Mouse (Mus musculus) forebrain, postnatal 0 days (tissue): Measurements from ENCODE around the gene Cfap73. TPM values are rescaled to one million over a fixed set of nuclear protein-coding genes. Genes with fewer than 3 reads are reported as not detected.

ENCODE experiments used
- ATAC-seq: fragments of 200-750 bp; cut with Nextera tagmentation; 2 replicates; pipeline ENCODE4 v1.8.0; 2017; ENCODE audit warnings: mild to moderate bottlenecking, moderate library complexity
- DNase-seq: peaks from one replicate; pipeline ENCODE4 v3.0.0-alpha.2; 2015
- H3K27ac ChIP-seq: fragments of 300-500 bp; sonication (generic); 2 replicates; pipeline ENCODE4 v1.5.1; 2014; ENCODE audit warnings: low read depth, mild to moderate bottlenecking, antibody characterized with exemption, low read length, moderate library complexity, mixed read lengths
- H3K27me3 ChIP-seq: fragments of 300-500 bp; sonication (generic); 2 replicates; pipeline ENCODE4 v1.6.1; 2014; ENCODE audit warnings: mild to moderate bottlenecking, low read length, mixed read lengths; ENCODE audit not compliant: insufficient read depth
- H3K36me3 ChIP-seq: fragments of 300-500 bp; sonication (generic); 2 replicates; pipeline ENCODE4 v1.6.1; 2014; ENCODE audit warnings: mild to moderate bottlenecking, moderate library complexity; ENCODE audit not compliant: insufficient read depth
- H3K4me1 ChIP-seq: fragments of 300-500 bp; sonication (generic); 2 replicates; pipeline ENCODE4 v1.6.1; 2014; ENCODE audit warnings: antibody characterized with exemption; ENCODE audit not compliant: insufficient read depth
- H3K4me2 ChIP-seq: fragments of 300-500 bp; sonication (generic); 2 replicates; pipeline ENCODE4 v1.6.1; 2014; ENCODE audit warnings: low read depth, mild to moderate bottlenecking, moderate library complexity
- H3K4me3 ChIP-seq: fragments of 300-500 bp; sonication (generic); 2 replicates; pipeline ENCODE4 v1.5.1; 2014; ENCODE audit warnings: low read depth, low read length, mixed read lengths
- H3K9ac ChIP-seq: fragments of 300-500 bp; sonication (generic); 2 replicates; pipeline ENCODE4 v1.6.1; 2014; ENCODE audit warnings: mild to moderate bottlenecking
- H3K9me3 ChIP-seq: fragments of 300-500 bp; sonication (generic); 2 replicates; pipeline ENCODE4 v1.6.1; 2016; ENCODE audit warnings: low read length
- CTCF ChIP-seq: sonication (generic); IDR thresholded peaks from 2 replicates; pipeline ENCODE4 v1.5.1; 2016; ENCODE audit warnings: antibody characterized with exemption, control low read depth, low read depth
- WGBS: fragments of 180-500 bp; shearing (Covaris S2); extraction: QIAGEN DNeasy Blood & Tissue Kit; methylation state at CpG from one replicate; pipeline ENCODE4 v1.1.7; 2014; 5-methylcytosine and 5-hydroxymethylcytosine counted together
- polyA plus RNA-seq: library from polyadenylated mRNA; unstranded; fragments of >200 nt; fragmentation: Nextera tagmentation; extraction: Ambion mirVana; gene quantifications from 2 replicates; pipeline ENCODE4 v1.2.1, GENCODE M21; 2015
- total RNA-seq: library from RNA; depleted of rRNA; stranded (reverse); fragments of >200 nt; gene quantifications from 2 replicates; pipeline ENCODE4 v1.2.3, GENCODE M21; 2014; rRNA removed

The Cfap73 gene
- total RNA-seq (1.9 and 2.1 TPM in 2 replicates), polyA plus RNA-seq (0.68 and 1.2 TPM in 2 replicates)

GRCm38 (mm10) chr5:120634131-120634530, at the start of gene Cfap73:
Gene Cfap73 (minus strand): TSS chr5:120634235.
- Histone ChIP-seq H3K27me3 (no peaks in the 10 kb centered on the region), H3K9ac (no peak within 1 kb of the TSS), H3K9me3 (no peaks in the 10 kb centered on the region), H3K36me3 (no peaks in the 10 kb centered on the region), H3K4me1 (no peaks in the 10 kb centered on the region), H3K4me2 (no peak within 1 kb of the TSS), H3K27ac (no peak within 1 kb of the TSS), H3K4me3 (no peak within 1 kb of the TSS)
- WGBS = 60% methylated on average over 9 of the region's 9 CpGs
- no peak for DNase-seq
- no peak for TF ChIP-seq CTCF
- ATAC-seq = no peak

DNA sequence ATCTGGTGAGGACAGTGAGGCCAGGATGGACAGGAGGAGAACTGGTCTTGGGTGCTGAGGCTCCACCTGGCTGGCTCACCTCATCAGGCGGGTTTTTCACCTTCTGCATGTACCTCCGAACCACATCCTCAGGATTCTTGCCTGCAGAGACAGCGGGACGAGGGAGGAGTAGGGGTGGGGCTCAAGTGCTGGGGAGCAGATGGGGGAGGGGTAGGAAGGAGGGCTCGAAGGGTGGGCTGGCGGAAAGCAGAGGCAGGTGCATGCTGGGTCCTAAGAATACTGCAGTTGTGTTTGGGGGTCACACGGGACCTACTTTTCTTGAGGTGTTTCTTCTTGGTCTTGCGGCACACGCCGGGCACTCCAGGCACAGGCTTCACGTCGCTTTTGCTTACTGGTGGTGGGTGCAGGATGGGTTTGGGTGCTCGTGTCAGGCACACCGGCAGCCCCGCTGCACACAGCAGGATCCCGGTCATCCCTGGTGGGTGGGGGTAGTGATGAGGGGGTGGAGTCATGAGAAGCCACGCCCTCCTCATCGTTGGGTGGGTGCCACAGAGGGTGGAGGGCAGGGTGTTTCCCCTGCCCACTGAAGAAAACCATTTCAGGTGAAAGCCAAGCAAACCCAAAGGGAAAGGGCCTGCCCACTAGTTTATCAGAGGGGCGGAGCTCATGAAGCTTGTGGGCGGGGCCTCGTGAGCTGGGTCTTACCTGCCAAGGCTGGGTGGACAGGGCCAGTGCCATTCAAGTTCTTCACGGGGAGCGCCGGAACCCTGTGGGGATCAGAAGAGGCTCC, 49.1 kb upstream of the Cfap73 start:
- no peak for DNase-seq
- 15% methylated on average over 24 of the region's 24 CpGs for WGBS

GRCm38 (mm10) chr5:120680918-120681317, 46.9 kb upstream of the Cfap73 start:
- H3K27me3 ChIP-seq = no peaks in the 10 kb centered on the region
- TF ChIP-seq CTCF = no peak
- H3K27ac ChIP-seq = peak overlapping the region; percentile 86
- no peak overlapping the region for H3K4me2 ChIP-seq
- no peak overlapping the region for H3K9ac ChIP-seq
- ATAC-seq (no peak), DNase-seq (peak; percentile 56)
- H3K4me1 ChIP-seq = peaks cover 16% of the 10 kb centered on the region
- H3K4me3 ChIP-seq = no peak overlapping the region
- peaks cover 45% of the 10 kb centered on the region for H3K36me3 ChIP-seq
- no peaks in the 10 kb centered on the region for H3K9me3 ChIP-seq
- 76% methylated on average over 18 of the region's 18 CpGs for WGBS

More for the DNA sequence above, 49.1 kb upstream of the Cfap73 start:
- Histone ChIP-seq H3K9me3 (no peaks in the 10 kb centered on the region), H3K36me3 (peaks cover 65% of the 10 kb centered on the region), H3K27ac (no peak overlapping the region), H3K9ac (no peak overlapping the region), H3K4me1 (peaks cover 16% of the 10 kb centered on the region), H3K4me3 (no peak overlapping the region), H3K27me3 (no peaks in the 10 kb centered on the region), H3K4me2 (no peak overlapping the region)
- ATAC-seq = no peak
- TF ChIP-seq CTCF = no peak

DNA sequence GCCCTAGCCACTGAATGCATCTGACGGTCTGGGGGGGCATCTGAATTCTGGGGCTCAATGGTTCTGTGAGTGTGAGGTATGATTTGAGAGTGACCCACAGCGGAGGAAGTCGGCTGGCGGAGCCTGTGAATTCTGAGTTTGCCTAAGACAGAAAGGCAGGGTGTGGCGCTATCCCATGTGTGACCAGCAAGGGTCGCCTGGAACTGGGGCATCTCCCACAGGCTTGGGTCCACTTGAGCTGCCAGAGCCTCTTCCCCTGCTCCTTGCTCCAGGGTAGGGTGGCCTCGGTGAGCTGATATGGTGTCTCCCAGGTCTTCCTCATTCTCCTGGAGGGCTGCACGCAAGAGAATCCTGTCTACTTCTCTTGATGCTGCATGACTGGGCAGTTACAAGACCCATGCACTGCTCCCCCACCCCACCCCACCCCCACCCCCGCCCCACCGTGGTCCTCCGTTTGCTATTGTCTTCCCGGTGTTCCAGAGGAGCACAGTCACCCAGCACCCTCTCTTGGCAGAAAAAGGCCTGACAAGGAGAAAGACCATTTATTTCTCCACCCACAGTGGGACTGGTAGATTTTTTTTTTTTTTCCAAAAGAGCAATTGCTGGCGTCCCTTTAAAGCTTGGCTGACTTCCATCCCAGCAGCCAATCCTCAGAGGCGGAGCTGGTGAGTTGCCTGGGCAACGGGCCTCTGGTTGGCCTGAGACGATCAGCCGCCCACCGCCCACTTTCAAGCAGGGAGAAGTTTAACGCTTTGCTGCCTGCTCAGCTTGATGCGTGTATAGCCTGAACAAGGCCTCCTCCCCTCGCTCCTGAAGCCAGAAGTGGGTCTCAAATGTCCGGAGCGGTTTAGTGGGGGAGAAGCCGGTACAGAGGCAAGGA, 45.9 kb upstream of the Cfap73 start:
- ATAC-seq = peak; percentile 93
- WGBS = 4% methylated on average over 24 of the region's 24 CpGs

GRCm38 (mm10) chr5:120677516-120677915, 43.5 kb upstream of the Cfap73 start:
- ATAC-seq = no peak
- 35% methylated on average over 2 of the region's 2 CpGs for WGBS
- no peak overlapping the region for H3K27ac ChIP-seq

More for the DNA sequence above, 45.9 kb upstream of the Cfap73 start:
- H3K27ac ChIP-seq = peak overlapping the region; percentile 86
- peak overlapping the region; percentile 25; the same call in 1 of the 2 replicates for H3K9ac ChIP-seq
- TF ChIP-seq CTCF = peak; percentile 72
- 0 out of 2 replicates have a peak overlapping the region, but pooled peaks have one; percentile 6 for H3K4me3 ChIP-seq
- no peaks in the 10 kb centered on the region for H3K9me3 ChIP-seq
- H3K4me2 ChIP-seq = peak overlapping the region; percentile 43
- DNase-seq = peak; percentile 98
- peaks cover 16% of the 10 kb centered on the region for H3K4me1 ChIP-seq
- peaks cover 38% of the 10 kb centered on the region for H3K36me3 ChIP-seq
- H3K27me3 ChIP-seq = no peaks in the 10 kb centered on the region

DNA sequence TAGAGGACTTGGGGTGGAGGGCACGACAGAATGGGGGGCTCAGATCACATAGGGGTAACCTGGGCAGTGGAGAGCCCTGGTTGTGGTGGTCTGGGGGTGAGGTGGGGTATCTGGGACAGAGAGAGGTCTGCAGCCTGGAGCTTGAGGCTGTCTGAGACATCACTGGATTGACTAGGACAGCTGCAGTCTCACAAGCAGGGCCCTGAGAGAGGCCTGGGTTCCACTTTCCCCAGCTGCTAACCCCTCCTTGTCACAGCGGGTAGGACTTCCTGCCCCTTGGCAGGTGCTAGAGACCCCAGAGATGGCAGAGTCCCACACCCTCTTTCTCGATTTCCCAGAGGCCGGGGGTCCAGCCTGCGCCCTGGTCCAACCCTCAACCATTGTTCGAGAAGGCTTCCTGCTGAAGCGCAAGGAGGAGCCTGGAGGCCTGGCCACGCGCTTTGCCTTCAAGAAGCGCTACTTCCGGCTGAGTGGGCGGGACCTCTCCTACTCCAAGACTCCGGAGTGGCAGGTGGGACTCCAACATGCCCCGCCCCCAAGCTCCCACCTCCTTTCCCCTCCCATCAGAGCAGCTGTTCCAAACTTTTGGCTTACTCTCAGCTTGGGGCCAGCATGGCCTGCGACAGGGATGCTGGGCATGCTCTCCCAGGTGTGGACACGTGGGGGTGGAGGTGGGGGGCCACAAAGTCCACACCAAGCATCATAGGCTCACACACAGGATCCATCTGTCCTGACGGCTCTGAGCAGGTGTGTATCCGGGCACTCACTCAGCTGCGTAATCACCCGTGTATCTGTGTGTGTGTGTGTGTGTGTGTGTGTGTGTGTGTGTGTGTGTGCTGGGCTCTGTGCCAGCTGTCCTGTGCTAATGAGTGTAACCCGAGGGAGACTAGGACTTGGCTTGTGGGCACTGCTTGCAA, 40.5 kb upstream of the Cfap73 start:
- H3K27ac ChIP-seq = no peak overlapping the region
- H3K9me3 ChIP-seq = no peaks in the 10 kb centered on the region
- no peak overlapping the region for H3K4me3 ChIP-seq
- ATAC-seq (peak; percentile 36; the same call in 1 of the 2 replicates), DNase-seq (no peak)
- peaks cover 3% of the 10 kb centered on the region; the same call in 1 of the 2 replicates for H3K4me1 ChIP-seq
- WGBS = 22% methylated on average over 21 of the region's 21 CpGs
- no peak overlapping the region for H3K9ac ChIP-seq
- peaks cover 2% of the 10 kb centered on the region; the same call in 1 of the 2 replicates for H3K36me3 ChIP-seq
- TF ChIP-seq CTCF = no peak
- no peaks in the 10 kb centered on the region for H3K27me3 ChIP-seq
- H3K4me2 ChIP-seq = no peak overlapping the region

More at GRCm38 (mm10) chr5:120677516-120677915, 43.5 kb upstream of the Cfap73 start:
- Histone ChIP-seq H3K9me3 (no peaks in the 10 kb centered on the region), H3K4me3 (no peak overlapping the region), H3K4me2 (no peak overlapping the region), H3K9ac (no peak overlapping the region), H3K36me3 (peaks cover 18% of the 10 kb centered on the region), H3K27me3 (no peaks in the 10 kb centered on the region), H3K4me1 (peaks cover 16% of the 10 kb centered on the region)
- no peak for TF ChIP-seq CTCF
- no peak for DNase-seq
